Mouse (Mus musculus): ENCODE measurements around the gene Gnai2.
"Not testable (repeated sequence)": the region's sequence is repeated elsewhere in the genome, so short reads cannot be mapped to it uniquely, and the experiment has no call there.

Gene Gnai2

GRCm38 (mm10) chr9:107570016-107570415, 65.2 kb downstream of the Gnai2 start:
- DNase-seq (ENCODE audit: low spot score in 2 of 2), result no peak

GRCm38 (mm10) chr9:107569270-107569669, 65.9 kb downstream of the Gnai2 start:
- DNase-seq (ENCODE audit: low spot score in 2 of 2), result peak in 1 of 2 experiments; percentile 58

GRCm38 (mm10) chr9:107568331-107569261, 66.6 kb downstream of the Gnai2 start:
- DNase-seq (ENCODE audit: low spot score in 2 of 2), result peak; percentile 83 to 88

GRCm38 (mm10) chr9:107567702-107568319, 67.4 kb downstream of the Gnai2 start, which contains the start of gene Hyal2:
Hyal2 (plus strand) TSS chr9:107567945.
- no peak for DNase-seq (ENCODE audit: low spot score in 2 of 2)

GRCm38 (mm10) chr9:107566855-107567254, 68.3 kb downstream of the Gnai2 start:
- no peak for DNase-seq (ENCODE audit: low spot score in 2 of 2)

GRCm38 (mm10) chr9:107566041-107566709, 69.0 kb downstream of the Gnai2 start:
- DNase-seq (ENCODE audit: low spot score in 2 of 2), result peak; percentile 91 to 94

GRCm38 (mm10) chr9:107565556-107565955, 69.6 kb downstream of the Gnai2 start:
- DNase-seq (ENCODE audit: low spot score in 2 of 2), result not testable (repeated sequence)

All from spleen, postnatal 10 days (tissue).